Mouse (Mus musculus): ENCODE measurements around the gene Prorsd1.

DNA sequence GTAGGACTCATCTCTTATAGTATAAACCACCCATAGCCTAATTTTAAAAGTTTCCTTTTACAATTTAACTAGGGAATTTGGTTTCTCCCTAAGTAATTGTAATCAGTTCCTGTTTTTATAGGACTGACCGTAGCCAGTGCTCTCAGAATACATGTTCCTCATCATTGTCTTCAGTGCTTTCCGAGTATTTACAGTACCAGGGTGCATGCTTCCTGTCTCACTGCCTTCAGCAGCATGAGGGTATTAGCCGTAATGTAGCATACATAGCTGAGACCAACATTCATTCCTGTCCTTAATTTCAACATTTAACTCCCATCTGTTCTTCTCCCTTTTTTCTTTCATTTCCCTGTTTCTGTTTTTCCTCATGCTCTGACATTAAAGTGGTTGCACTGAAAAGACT, 17.9 kb downstream of the Prorsd1 start:
- TF ChIP-seq CTCF (IDR thresholded peaks at IDR 0.05; ENCODE audit: borderline replicate concordance, insufficient read depth, low read depth, low read length) (no peak), POLR2A (IDR thresholded peaks at IDR 0.05; ENCODE audit: borderline replicate concordance, insufficient read depth, low read length) (no peak)

All from cerebellum, adult 2 months (tissue).